Mouse (Mus musculus) kidney, adult 2 months (tissue): ENCODE results near the gene Klhl8.

Experiments
- CTCF ChIP-seq: fragments of 200-500 bp; conservative IDR thresholded peaks from 2 replicates; pipeline ENCODE4 v1.5.1; 2011; ENCODE audit warnings: low read depth, mild to moderate bottlenecking, control low read depth, low read length, moderate library complexity, mixed read lengths; ENCODE audit not compliant: insufficient read depth, insufficient read length
- POLR2A ChIP-seq: fragments of 200-500 bp; IDR thresholded peaks from one replicate; pipeline ENCODE4 v1.6.1; 2011; ENCODE audit warnings: low read depth, low read length, control low read depth

DNA sequence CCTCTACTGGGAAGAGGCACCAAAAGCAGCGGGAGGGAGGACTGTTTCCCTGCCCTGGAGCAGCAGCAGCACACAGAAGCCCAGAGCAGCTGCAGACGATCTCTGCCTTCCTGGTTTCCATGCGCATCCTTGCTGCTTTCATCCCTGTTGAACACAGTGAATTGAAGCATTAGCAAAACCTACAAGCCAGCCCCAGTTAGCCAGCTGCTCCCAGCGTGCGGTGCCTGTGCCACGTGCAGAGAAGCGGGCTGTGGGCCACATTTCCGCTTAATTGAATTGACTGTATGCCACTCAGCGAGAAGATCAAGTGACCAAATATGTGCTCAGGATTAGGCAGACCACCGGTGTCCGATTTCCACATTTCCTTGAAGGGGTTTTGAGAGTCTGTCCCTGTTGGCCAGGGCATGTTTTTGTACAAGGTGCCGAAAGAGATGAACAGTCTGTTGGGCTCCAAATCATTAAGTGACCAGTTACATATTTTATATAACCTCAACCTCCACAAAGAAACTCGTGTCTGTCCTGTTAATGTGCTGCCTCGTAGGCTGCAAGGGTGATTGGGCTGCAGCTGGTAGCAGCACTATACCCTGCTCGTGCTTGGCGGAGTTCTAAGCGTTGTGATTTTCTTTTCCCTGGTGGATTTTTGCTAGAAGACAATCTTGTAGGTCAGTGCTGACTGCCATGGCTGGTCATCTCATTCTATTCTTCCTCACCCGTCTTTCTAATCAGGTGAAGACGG lies 65.5 kb downstream of the Klhl8 start:
- TF ChIP-seq POLR2A = no peak
- no peak for TF ChIP-seq CTCF
